Mouse (Mus musculus): ENCODE measurements around the gene Hexdc.

GRCm38 (mm10) chr11:121231628-121232291 is 27.5 kb downstream of the Hexdc start:
- TF ChIP-seq CTCF (conservative IDR thresholded peaks at IDR 0.05; ENCODE audit: low read length) (no peak), POU5F1 (IDR thresholded peaks at IDR 0.05; ENCODE audit: borderline replicate concordance, low read length) (no peak)
